Mouse (Mus musculus): ENCODE measurements around the gene Plekhm1. TPM values are rescaled to one million over a fixed set of nuclear protein-coding genes. Genes with fewer than 3 reads are reported as not detected.

The Plekhm1 gene
- polyA plus RNA-seq, 1 experiment from 2014 or later, result 8.2 TPM

GRCm38 (mm10) chr11:103359122-103359521 is 53.4 kb downstream of the Plekhm1 start:
- Histone ChIP-seq H3K9ac (no peak overlapping the region), H3K9me3 (replicated peaks) (no peaks in the 10 kb centered on the region), H3K4me2 (peak overlapping the region; percentile 73), H3K4me3 (replicated peaks) (peak overlapping the region; percentile 15), H3K27ac (peak overlapping the region; percentile 23; the same call in 1 of the 2 replicates), H3K27me3 (peaks cover 42% of the 10 kb centered on the region), H3K4me1 (peaks cover 88% of the 10 kb centered on the region), H3K36me3 (no peaks in the 10 kb centered on the region)
- under 1% methylated on average over 22 of the region's 22 CpGs for WGBS
- ATAC-seq (replicated peaks; ENCODE audit: low FRiP score), result no peak

GRCm38 (mm10) chr11:103358316-103358715 is 54.2 kb downstream of the Plekhm1 start:
- Histone ChIP-seq H3K27ac (no peak overlapping the region), H3K4me1 (peaks cover 80% of the 10 kb centered on the region)
- 74% methylated on average over 4 of the region's 4 CpGs for WGBS

GRCm38 (mm10) chr11:103357710-103358109 is 54.8 kb downstream of the Plekhm1 start:
- H3K27ac ChIP-seq, result no peak overlapping the region
- no peak overlapping the region for H3K4me3 ChIP-seq (replicated peaks)
- peaks cover 34% of the 10 kb centered on the region for H3K27me3 ChIP-seq
- no peak overlapping the region for H3K9ac ChIP-seq
- ATAC-seq (replicated peaks; ENCODE audit: low FRiP score), result no peak
- no peaks in the 10 kb centered on the region for H3K9me3 ChIP-seq (replicated peaks)
- H3K36me3 ChIP-seq, result peaks cover 7% of the 10 kb centered on the region
- H3K4me1 ChIP-seq, result peaks cover 74% of the 10 kb centered on the region
- no peak overlapping the region for H3K4me2 ChIP-seq
- 94% methylated on average over 10 of the region's 10 CpGs for WGBS

More at GRCm38 (mm10) chr11:103358316-103358715, 54.2 kb downstream of the Plekhm1 start:
- no peak overlapping the region for H3K9ac ChIP-seq
- H3K4me3 ChIP-seq (replicated peaks), result no peak overlapping the region
- no peaks in the 10 kb centered on the region for H3K9me3 ChIP-seq (replicated peaks)
- no peak for ATAC-seq (replicated peaks; ENCODE audit: low FRiP score)
- H3K27me3 ChIP-seq, result peaks cover 40% of the 10 kb centered on the region
- peaks cover 1% of the 10 kb centered on the region; the same call in 1 of the 2 replicates for H3K36me3 ChIP-seq
- no peak overlapping the region for H3K4me2 ChIP-seq

- peaks cover 5% of the 10 kb centered on the region for H3K9me3 ChIP-seq (replicated peaks)
- WGBS, result 84% methylated on average over 16 of the region's 16 CpGs
- peaks cover 28% of the 10 kb centered on the region for H3K27me3 ChIP-seq
- H3K9ac ChIP-seq, result no peak overlapping the region
- no peak overlapping the region for H3K4me3 ChIP-seq (replicated peaks)
- H3K4me1 ChIP-seq, result peaks cover 68% of the 10 kb centered on the region
- 0 out of 2 replicates have a peak overlapping the region, but pooled peaks have one; percentile 51 for H3K4me2 ChIP-seq
- H3K36me3 ChIP-seq, result peaks cover 12% of the 10 kb centered on the region
- no peak for ATAC-seq (replicated peaks; ENCODE audit: low FRiP score)
- peak overlapping the region; percentile 89 for H3K27ac ChIP-seq
Measured at GRCm38 (mm10) chr11:103356938-103357670, 55.4 kb downstream of the Plekhm1 start.

- H3K4me3 ChIP-seq (replicated peaks), result peak overlapping the region; percentile 14
Measured at GRCm38 (mm10) chr11:103356032-103356571, 56.4 kb downstream of the Plekhm1 start.

GRCm38 (mm10) chr11:103355251-103355650 is 57.2 kb downstream of the Plekhm1 start:
- Histone ChIP-seq H3K27ac (peak overlapping the region; percentile 76), H3K27me3 (peaks cover 13% of the 10 kb centered on the region), H3K36me3 (peaks cover 12% of the 10 kb centered on the region), H3K4me3 (replicated peaks) (no peak overlapping the region), H3K4me1 (peaks cover 49% of the 10 kb centered on the region), H3K9ac (no peak overlapping the region), H3K4me2 (peak overlapping the region; percentile 51), H3K9me3 (replicated peaks) (peaks cover 5% of the 10 kb centered on the region)
- ATAC-seq (replicated peaks; ENCODE audit: low FRiP score), result peak; percentile 27; the same call in 1 of the 2 replicates
- WGBS, result 17% methylated on average over 11 of the region's 11 CpGs

More at GRCm38 (mm10) chr11:103356032-103356571, 56.4 kb downstream of the Plekhm1 start:
- H3K4me1 ChIP-seq, result peaks cover 58% of the 10 kb centered on the region
- peaks cover 5% of the 10 kb centered on the region for H3K9me3 ChIP-seq (replicated peaks)
- H3K4me2 ChIP-seq, result peak overlapping the region; percentile 51
- ATAC-seq (replicated peaks; ENCODE audit: low FRiP score), result peak; percentile 38
- peaks cover 18% of the 10 kb centered on the region for H3K27me3 ChIP-seq
- H3K36me3 ChIP-seq, result peaks cover 12% of the 10 kb centered on the region
- 13% methylated on average over 11 of the region's 11 CpGs for WGBS
- H3K9ac ChIP-seq, result 0 out of 2 replicates have a peak overlapping the region, but pooled peaks have one; percentile 0
- peak overlapping the region; percentile 89 for H3K27ac ChIP-seq

GRCm38 (mm10) chr11:103354033-103354432 is 58.5 kb downstream of the Plekhm1 start:
- 65% methylated on average over 3 of the region's 3 CpGs for WGBS
- no peak overlapping the region for H3K9ac ChIP-seq
- no peak overlapping the region for H3K4me3 ChIP-seq (replicated peaks)
- H3K36me3 ChIP-seq, result peaks cover 16% of the 10 kb centered on the region
- H3K27me3 ChIP-seq, result 0 out of 2 replicates have a peak, but pooled peaks cover 5% of the 10 kb centered on the region
- ATAC-seq (replicated peaks; ENCODE audit: low FRiP score), result no peak
- peaks cover 8% of the 10 kb centered on the region for H3K9me3 ChIP-seq (replicated peaks)
- H3K27ac ChIP-seq, result peak overlapping the region; percentile 28; the same call in 1 of the 2 replicates
- H3K4me1 ChIP-seq, result peaks cover 38% of the 10 kb centered on the region
- no peak overlapping the region for H3K4me2 ChIP-seq

- peaks cover 16% of the 10 kb centered on the region for H3K36me3 ChIP-seq
- no peak overlapping the region for H3K9ac ChIP-seq
- H3K4me3 ChIP-seq (replicated peaks), result no peak overlapping the region
- H3K4me1 ChIP-seq, result peaks cover 25% of the 10 kb centered on the region
- 88% methylated on average over 5 of the region's 5 CpGs for WGBS
- 0 out of 2 replicates have a peak, but pooled peaks cover 5% of the 10 kb centered on the region for H3K27me3 ChIP-seq
- H3K27ac ChIP-seq, result no peak overlapping the region
- no peak for ATAC-seq (replicated peaks; ENCODE audit: low FRiP score)
- H3K4me2 ChIP-seq, result no peak overlapping the region
- H3K9me3 ChIP-seq (replicated peaks), result peaks cover 8% of the 10 kb centered on the region
Measured at GRCm38 (mm10) chr11:103352239-103352814, 60.2 kb downstream of the Plekhm1 start.

GRCm38 (mm10) chr11:103350711-103351315 is 61.7 kb downstream of the Plekhm1 start:
- Histone ChIP-seq H3K36me3 (peaks cover 16% of the 10 kb centered on the region), H3K4me3 (replicated peaks) (no peak overlapping the region), H3K27me3 (no peaks in the 10 kb centered on the region), H3K9me3 (replicated peaks) (peaks cover 8% of the 10 kb centered on the region), H3K9ac (no peak overlapping the region), H3K27ac (no peak overlapping the region), H3K4me2 (no peak overlapping the region), H3K4me1 (peaks cover 23% of the 10 kb centered on the region)
- 86% methylated on average over 12 of the region's 12 CpGs for WGBS
- no peak for ATAC-seq (replicated peaks; ENCODE audit: low FRiP score)

GRCm38 (mm10) chr11:103349699-103350098 is 62.8 kb downstream of the Plekhm1 start:
- H3K36me3 ChIP-seq, result peaks cover 16% of the 10 kb centered on the region
- 79% methylated on average over 2 of the region's 2 CpGs for WGBS
- no peak overlapping the region for H3K27ac ChIP-seq
- peaks cover 24% of the 10 kb centered on the region for H3K4me1 ChIP-seq
- H3K4me2 ChIP-seq, result no peak overlapping the region
- no peak for ATAC-seq (replicated peaks; ENCODE audit: low FRiP score)
- H3K27me3 ChIP-seq, result no peaks in the 10 kb centered on the region
- H3K9me3 ChIP-seq (replicated peaks), result peaks cover 8% of the 10 kb centered on the region
- H3K4me3 ChIP-seq (replicated peaks), result no peak overlapping the region
- H3K9ac ChIP-seq, result no peak overlapping the region

- ATAC-seq (replicated peaks; ENCODE audit: low FRiP score), result peak; percentile 38
- H3K4me2 ChIP-seq, result no peak overlapping the region
- 61% methylated on average over 5 of the region's 5 CpGs for WGBS
Measured at GRCm38 (mm10) chr11:103346657-103347056, 65.8 kb downstream of the Plekhm1 start.

More at GRCm38 (mm10) chr11:103346657-103347056, 65.8 kb downstream of the Plekhm1 start:
- 0 out of 2 replicates have a peak, but pooled peaks cover 2% of the 10 kb centered on the region for H3K9me3 ChIP-seq (replicated peaks)
- H3K36me3 ChIP-seq, result peaks cover 4% of the 10 kb centered on the region; the same call in 1 of the 2 replicates
- no peaks in the 10 kb centered on the region for H3K27me3 ChIP-seq
- H3K4me3 ChIP-seq (replicated peaks), result no peak overlapping the region
- H3K4me1 ChIP-seq, result peaks cover 32% of the 10 kb centered on the region
- H3K9ac ChIP-seq, result no peak overlapping the region
- H3K27ac ChIP-seq, result peak overlapping the region; percentile 70
